Mouse (Mus musculus) urinary bladder, postnatal 4 days (tissue): ENCODE data around the gene Pecam1.
"Not testable (repeated sequence)": the region's sequence is repeated elsewhere in the genome, so short reads cannot be mapped to it uniquely, and the experiment has no call there.

Experiments
- DNase-seq, 2 experiments: peaks; one replicate each; pipeline ENCODE4 v3.0.0; 2021 to 2022; ENCODE audit warnings: low spot score in 2 of 2

Gene Pecam1

DNA sequence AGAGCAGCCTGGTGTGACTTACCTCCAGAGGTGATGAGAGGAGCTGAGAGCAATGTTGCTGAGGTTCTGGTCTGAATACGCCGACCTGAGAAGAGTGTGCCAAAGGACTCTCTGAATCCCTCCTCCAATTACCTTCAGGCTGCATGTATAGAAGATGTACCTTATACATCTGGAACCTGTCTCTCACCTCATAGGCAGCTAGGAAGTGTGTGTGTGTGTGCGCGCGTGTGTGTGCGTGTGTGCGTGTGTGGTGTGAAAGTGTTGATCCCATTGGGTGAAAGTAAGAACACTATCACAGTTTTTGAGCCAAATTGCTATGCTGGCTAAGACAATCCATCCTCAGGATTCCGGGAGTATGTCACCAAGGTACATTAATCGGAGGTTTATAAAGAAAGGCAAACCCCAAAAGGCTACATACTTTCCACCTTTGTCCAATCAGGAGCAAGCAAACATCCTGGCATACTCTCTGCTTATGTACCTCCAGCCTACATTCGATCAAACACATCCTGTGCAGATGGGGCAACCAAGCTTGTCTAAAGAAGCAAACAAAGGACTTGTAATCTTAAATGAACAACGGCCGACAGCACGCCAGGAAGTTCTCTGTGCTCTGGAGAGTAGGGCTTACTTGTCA, at the start of gene Pecam1:
TSS of gene Pecam1 (minus strand) at position 508 of the 631 bp plus-strand sequence.
- no peak for DNase-seq

DNA sequence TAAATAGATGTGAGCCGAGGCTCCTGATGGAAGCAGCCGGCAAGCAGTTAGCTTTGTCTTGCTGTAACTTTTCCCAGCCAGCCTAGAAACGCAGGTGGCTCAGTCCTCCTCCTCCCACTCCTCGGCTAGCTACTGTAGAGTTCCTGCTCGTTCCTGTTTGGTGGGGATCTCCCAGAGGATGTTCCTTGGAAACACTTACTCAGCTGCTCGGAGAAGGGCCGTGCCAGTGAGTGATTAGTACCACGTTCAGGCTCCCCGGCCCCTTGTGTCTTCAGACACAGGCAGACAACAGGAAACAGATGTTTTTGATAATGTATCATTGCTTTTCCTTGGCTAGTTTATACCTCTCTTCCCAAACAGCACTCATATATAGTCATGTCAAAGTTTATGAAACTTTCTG, 45.3 kb upstream of the Pecam1 start:
- DNase-seq: no peak

- DNase-seq: no peak
Measured at GRCm38 (mm10) chr11:106793846-106794245, 43.4 kb upstream of the Pecam1 start.

GRCm38 (mm10) chr11:106789649-106790048, 39.2 kb upstream of the Pecam1 start:
- no peak for DNase-seq

- DNase-seq: peak; percentile 96 to 98
Measured at GRCm38 (mm10) chr11:106788775-106789459, 38.5 kb upstream of the Pecam1 start, which contains the start of the genes Ddx5 and Cep95. Ddx5 (minus strand) TSS chr11:106789185. Cep95 (plus strand) TSS chr11:106789252.

DNA sequence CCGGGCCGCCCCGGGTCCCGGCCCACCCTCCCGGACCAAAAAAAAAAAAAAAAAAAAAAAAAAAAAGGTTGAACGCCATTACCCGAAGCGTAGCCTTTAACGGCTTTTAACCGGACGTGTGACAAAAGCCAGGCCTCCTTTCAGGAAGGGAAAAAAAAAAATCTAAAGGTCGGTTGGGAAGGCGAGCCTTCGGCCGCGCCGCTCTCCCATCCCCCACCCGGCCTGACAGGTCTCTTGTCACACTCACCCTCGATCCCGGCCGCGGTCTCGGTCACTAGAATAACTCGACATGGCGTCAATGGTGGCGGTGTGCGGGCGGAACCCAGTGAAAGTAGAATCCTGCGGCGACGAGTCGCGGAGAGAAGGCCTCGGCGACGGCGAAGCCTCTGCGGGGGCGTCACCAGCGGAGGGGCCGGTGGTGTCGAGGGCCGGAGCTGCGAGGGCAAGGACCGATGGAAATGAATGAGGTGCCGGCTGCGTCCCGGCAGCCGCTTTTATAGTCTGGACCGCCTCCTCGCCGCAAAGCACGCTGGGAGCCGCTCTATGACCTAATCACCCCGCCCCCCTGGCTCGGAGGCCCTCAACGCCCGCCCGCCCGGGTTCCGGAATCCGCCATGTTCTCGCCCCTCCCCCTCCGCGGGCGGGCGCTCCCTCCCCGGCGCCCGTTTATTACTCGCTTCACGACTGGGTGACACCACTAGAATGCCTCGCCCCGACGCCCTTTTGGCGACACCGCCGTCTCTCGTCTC, 37.8 kb upstream of the Pecam1 start:
- peak; percentile 99 to 100 for DNase-seq

GRCm38 (mm10) chr11:106787131-106788025, 37.0 kb upstream of the Pecam1 start:
- DNase-seq: peak; percentile 89 to 93

DNA sequence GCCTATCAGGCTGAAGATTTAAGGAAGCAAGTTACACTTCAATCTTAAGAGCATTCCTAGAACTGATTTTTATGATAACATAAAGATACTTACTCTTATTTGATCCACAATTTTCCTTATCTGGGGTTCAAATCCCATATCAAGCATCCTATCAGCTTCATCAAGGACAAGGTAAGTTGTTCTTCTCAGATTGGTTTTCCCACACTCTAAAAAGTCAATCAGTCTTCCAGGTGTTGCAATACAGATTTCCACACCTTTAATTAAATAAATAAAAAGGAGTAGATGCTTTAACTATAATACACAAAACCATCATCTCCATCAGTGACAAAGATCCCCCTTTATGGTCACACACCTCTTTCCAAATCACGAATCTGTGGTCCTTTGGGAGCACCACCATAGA, 34.6 kb upstream of the Pecam1 start:
- DNase-seq: no peak

DNA sequence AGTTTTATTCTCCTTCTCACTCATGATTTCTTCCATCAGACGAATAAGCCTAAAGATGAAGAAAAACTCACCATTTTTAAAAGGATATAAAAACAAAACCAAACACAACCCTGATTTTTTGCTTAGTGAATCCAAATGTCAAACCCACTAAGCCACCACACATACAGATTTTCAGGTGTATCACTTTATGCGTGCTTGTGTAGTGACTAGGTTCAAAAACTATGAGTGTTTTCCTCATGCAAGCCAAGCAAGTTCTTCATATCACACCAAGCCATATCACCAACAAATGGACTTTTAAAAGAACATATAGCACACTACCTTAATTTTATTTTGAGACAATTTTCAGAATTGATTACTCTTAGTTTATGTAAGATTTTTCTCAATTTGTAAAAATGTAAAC, 34.0 kb upstream of the Pecam1 start:
- no peak for DNase-seq

- DNase-seq: no peak
Measured at GRCm38 (mm10) chr11:106782841-106783764, 32.7 kb upstream of the Pecam1 start.

DNA sequence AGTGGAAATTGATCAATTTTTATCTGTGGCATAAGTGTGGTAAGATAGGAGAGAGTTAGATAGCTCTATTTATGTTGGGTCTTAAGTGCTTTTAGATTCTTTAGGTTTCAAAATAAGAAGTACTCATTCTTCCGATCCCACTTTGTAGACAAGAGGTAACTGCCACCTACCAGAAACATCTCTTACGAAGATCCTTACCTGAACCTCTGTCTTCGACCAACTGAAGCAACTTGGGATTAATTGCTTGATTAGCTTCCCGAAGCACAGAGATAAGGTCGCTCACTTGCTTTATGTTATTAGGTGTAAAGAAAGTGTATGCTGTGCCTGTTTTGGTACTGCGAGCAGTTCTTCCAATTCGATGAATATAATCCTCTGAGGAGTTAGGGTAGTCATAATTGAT, 31.8 kb upstream of the Pecam1 start:
- DNase-seq: not testable (repeated sequence)

DNA sequence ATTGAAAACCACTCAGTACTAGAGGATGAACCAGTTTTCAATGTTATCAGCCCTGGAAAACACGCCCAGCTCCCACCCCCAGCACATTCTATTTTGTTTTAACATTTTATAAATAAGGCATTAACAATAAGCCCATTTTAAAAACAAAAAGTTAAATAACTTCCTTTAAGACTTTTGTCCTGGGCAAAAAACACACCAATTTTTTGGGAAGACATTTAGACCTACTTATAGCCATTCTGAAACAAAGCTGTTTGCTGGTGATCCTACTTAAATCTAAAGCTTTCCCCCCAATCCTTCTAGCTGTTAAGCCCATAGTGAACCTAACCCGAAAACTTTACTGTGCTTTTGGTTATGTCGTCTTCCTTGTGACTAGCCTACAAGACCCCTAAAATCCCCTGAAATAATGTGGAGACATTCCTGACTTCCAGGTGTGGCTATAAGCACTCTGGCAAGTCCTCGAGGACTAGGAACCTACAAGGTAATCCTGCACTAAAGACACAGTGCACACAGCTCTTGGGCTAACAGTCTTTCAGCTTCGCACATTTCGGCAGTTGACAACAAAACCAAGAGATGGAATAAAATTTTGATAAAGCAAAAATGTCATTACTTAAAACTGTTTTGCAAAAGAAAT, 30.3 kb upstream of the Pecam1 start:
- DNase-seq: no peak

DNA sequence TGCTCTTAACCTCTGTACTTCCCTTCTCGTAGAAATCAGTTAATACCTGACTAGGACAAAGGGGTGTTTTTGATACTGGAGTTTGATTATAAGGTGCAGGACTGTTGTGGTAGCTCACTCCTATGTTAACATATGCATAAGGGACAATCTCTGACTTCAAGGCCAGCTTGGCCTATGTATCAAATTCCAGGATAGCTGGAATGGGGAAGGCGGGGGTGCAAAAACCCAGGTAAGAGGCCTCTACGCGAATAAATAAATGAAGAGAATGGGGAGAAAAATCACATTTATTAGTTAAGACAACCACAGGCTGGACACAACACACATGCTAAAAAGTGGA, 29.6 kb upstream of the Pecam1 start:
- DNase-seq: no peak

GRCm38 (mm10) chr11:106779388-106780088, 29.1 kb upstream of the Pecam1 start, which contains the start of gene Polg2:
Polg2 (minus strand) TSS chr11:106779537.
- peak; percentile 86 to 88 for DNase-seq

GRCm38 (mm10) chr11:106778589-106779387, 28.4 kb upstream of the Pecam1 start:
- no peak for DNase-seq

- no peak for DNase-seq
Measured at GRCm38 (mm10) chr11:106778132-106778531, 27.7 kb upstream of the Pecam1 start.

DNA sequence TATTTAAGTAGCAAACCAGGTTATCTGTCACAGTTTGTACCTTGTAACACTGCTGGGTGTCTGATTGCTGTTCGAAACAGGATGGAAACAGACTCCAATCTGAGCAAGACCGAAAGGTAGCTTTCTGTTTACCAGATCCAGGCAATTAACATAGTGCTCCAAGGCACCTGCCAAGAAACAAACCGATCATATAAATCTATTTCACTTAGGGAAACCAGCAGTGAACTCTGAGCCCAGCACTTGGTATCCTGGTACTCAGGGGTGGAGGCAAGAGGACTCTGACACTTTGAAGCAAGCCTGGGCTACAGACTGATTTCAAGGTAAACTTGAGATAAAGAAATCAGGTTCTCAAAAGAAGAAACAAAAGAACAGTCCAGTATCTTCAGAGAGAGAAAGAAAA, 27.0 kb upstream of the Pecam1 start:
- DNase-seq: no peak

- DNase-seq: no peak
Measured at GRCm38 (mm10) chr11:106776960-106777359, 26.5 kb upstream of the Pecam1 start.

GRCm38 (mm10) chr11:106773061-106773460, 22.6 kb upstream of the Pecam1 start:
- peak in 1 of 2 experiments; percentile 41 for DNase-seq
